Mouse (Mus musculus): ENCODE measurements at regions not wholly inside any gene's neighbourhood (a gene's known extent, or its start where the extent isn't known, plus 50 kb on each side); places are given as distances from the start of the nearest gene placed in this dataset.

- WGBS: 23% methylated on average over 1 of the region's 1 CpGs
- H3K27ac ChIP-seq (replicated peaks; ENCODE audit: low read depth, low read length): no peak overlapping the region
- H3K36me3 ChIP-seq (ENCODE audit: control insufficient read depth, insufficient read depth, low read length): no peaks in the 10 kb centered on the region
- TF ChIP-seq POLR2A (IDR thresholded peaks at IDR 0.05; ENCODE audit: borderline replicate concordance, extremely low read depth, insufficient read depth, insufficient read length): no peak
- ATAC-seq (ENCODE audit: low FRiP score, low read depth) (no peak), DNase-seq (ENCODE audit: low spot score) (no peak)
- H3K27me3 ChIP-seq (ENCODE audit: control insufficient read depth, insufficient read depth, low read length): no peaks in the 10 kb centered on the region
- H3K9me3 ChIP-seq (ENCODE audit: control insufficient read depth, low read length): no peaks in the 10 kb centered on the region
- H3K4me1 ChIP-seq (ENCODE audit: control insufficient read depth, insufficient read depth, low read length): peaks cover 4% of the 10 kb centered on the region; the same call in 1 of the 2 replicates
- no peak overlapping the region for H3K4me3 ChIP-seq (replicated peaks; ENCODE audit: low read length)
- H3K4me2 ChIP-seq (replicated peaks; ENCODE audit: low read depth, low read length, severe bottlenecking): no peak overlapping the region
- H3K9ac ChIP-seq (ENCODE audit: low read depth, low read length, severe bottlenecking): no peak overlapping the region
Measured at GRCm38 (mm10) chr10:21469961-21470360, 92.9 kb downstream of the Aldh8a1 start.

- Histone ChIP-seq H3K27ac (replicated peaks; ENCODE audit: low read depth, low read length) (no peak overlapping the region), H3K36me3 (ENCODE audit: control insufficient read depth, insufficient read depth, low read length) (no peaks in the 10 kb centered on the region), H3K4me2 (replicated peaks; ENCODE audit: low read depth, low read length, severe bottlenecking) (peak overlapping the region; percentile 19; the same call in 1 of the 2 replicates), H3K27me3 (ENCODE audit: control insufficient read depth, insufficient read depth, low read length) (no peaks in the 10 kb centered on the region), H3K4me3 (replicated peaks; ENCODE audit: low read length) (no peak overlapping the region), H3K9me3 (ENCODE audit: control insufficient read depth, low read length) (no peaks in the 10 kb centered on the region), H3K4me1 (ENCODE audit: control insufficient read depth, insufficient read depth, low read length) (peaks cover 4% of the 10 kb centered on the region; the same call in 1 of the 2 replicates), H3K9ac (ENCODE audit: low read depth, low read length, severe bottlenecking) (no peak overlapping the region)
- ATAC-seq (ENCODE audit: low FRiP score, low read depth) (no peak), DNase-seq (ENCODE audit: low spot score) (no peak)
- TF ChIP-seq POLR2A (IDR thresholded peaks at IDR 0.05; ENCODE audit: borderline replicate concordance, extremely low read depth, insufficient read depth, insufficient read length): no peak
- WGBS: 56% methylated on average over 20 of the region's 20 CpGs
Measured at GRCm38 (mm10) chr10:21470589-21470988, 93.5 kb downstream of the Aldh8a1 start.

GRCm38 (mm10) chr10:21474242-21474641 is 97.2 kb downstream of the Aldh8a1 start:
- no peak overlapping the region for H3K27ac ChIP-seq (replicated peaks; ENCODE audit: low read depth, low read length)
- peak; percentile 54 for DNase-seq (ENCODE audit: low spot score)
- H3K9me3 ChIP-seq (ENCODE audit: control insufficient read depth, low read length): no peaks in the 10 kb centered on the region
- WGBS: 38% methylated on average over 7 of the region's 7 CpGs
- H3K9ac ChIP-seq (ENCODE audit: low read depth, low read length, severe bottlenecking): no peak overlapping the region
- peak; percentile 63; the same call in 1 of the 2 replicates for ATAC-seq (ENCODE audit: low FRiP score, low read depth)
- no peaks in the 10 kb centered on the region for H3K4me1 ChIP-seq (ENCODE audit: control insufficient read depth, insufficient read depth, low read length)
- no peak overlapping the region for H3K4me3 ChIP-seq (replicated peaks; ENCODE audit: low read length)
- no peak overlapping the region for H3K4me2 ChIP-seq (replicated peaks; ENCODE audit: low read depth, low read length, severe bottlenecking)
- H3K27me3 ChIP-seq (ENCODE audit: control insufficient read depth, insufficient read depth, low read length): no peaks in the 10 kb centered on the region
- TF ChIP-seq POLR2A (IDR thresholded peaks at IDR 0.05; ENCODE audit: borderline replicate concordance, extremely low read depth, insufficient read depth, insufficient read length): no peak
- H3K36me3 ChIP-seq (ENCODE audit: control insufficient read depth, insufficient read depth, low read length): no peaks in the 10 kb centered on the region

- Histone ChIP-seq H3K27ac (replicated peaks; ENCODE audit: low read depth, low read length) (no peak overlapping the region), H3K4me3 (replicated peaks; ENCODE audit: low read length) (no peak overlapping the region), H3K27me3 (ENCODE audit: control insufficient read depth, insufficient read depth, low read length) (no peaks in the 10 kb centered on the region), H3K36me3 (ENCODE audit: control insufficient read depth, insufficient read depth, low read length) (no peaks in the 10 kb centered on the region), H3K4me1 (ENCODE audit: control insufficient read depth, insufficient read depth, low read length) (no peaks in the 10 kb centered on the region), H3K4me2 (replicated peaks; ENCODE audit: low read depth, low read length, severe bottlenecking) (no peak overlapping the region), H3K9ac (ENCODE audit: low read depth, low read length, severe bottlenecking) (no peak overlapping the region), H3K9me3 (ENCODE audit: control insufficient read depth, low read length) (no peaks in the 10 kb centered on the region)
- ATAC-seq (ENCODE audit: low FRiP score, low read depth): no peak
- WGBS: 87% methylated on average over 3 of the region's 3 CpGs
- no peak for TF ChIP-seq POLR2A (IDR thresholded peaks at IDR 0.05; ENCODE audit: borderline replicate concordance, extremely low read depth, insufficient read depth, insufficient read length)
- no peak for DNase-seq (ENCODE audit: low spot score)
Measured at GRCm38 (mm10) chr10:21478004-21478403, 100.9 kb downstream of the Aldh8a1 start.

GRCm38 (mm10) chr10:21479403-21479802 is 102.3 kb downstream of the Aldh8a1 start:
- no peak for TF ChIP-seq POLR2A (IDR thresholded peaks at IDR 0.05; ENCODE audit: borderline replicate concordance, extremely low read depth, insufficient read depth, insufficient read length)
- 73% methylated on average over 3 of the region's 3 CpGs for WGBS
- Histone ChIP-seq H3K27ac (replicated peaks; ENCODE audit: low read depth, low read length) (no peak overlapping the region), H3K4me2 (replicated peaks; ENCODE audit: low read depth, low read length, severe bottlenecking) (no peak overlapping the region), H3K27me3 (ENCODE audit: control insufficient read depth, insufficient read depth, low read length) (no peaks in the 10 kb centered on the region), H3K4me1 (ENCODE audit: control insufficient read depth, insufficient read depth, low read length) (no peaks in the 10 kb centered on the region), H3K9me3 (ENCODE audit: control insufficient read depth, low read length) (no peaks in the 10 kb centered on the region), H3K9ac (ENCODE audit: low read depth, low read length, severe bottlenecking) (no peak overlapping the region), H3K36me3 (ENCODE audit: control insufficient read depth, insufficient read depth, low read length) (no peaks in the 10 kb centered on the region), H3K4me3 (replicated peaks; ENCODE audit: low read length) (no peak overlapping the region)
- DNase-seq (ENCODE audit: low spot score): no peak
- no peak for ATAC-seq (ENCODE audit: low FRiP score, low read depth)

GRCm38 (mm10) chr10:21481255-21481654 is 104.2 kb downstream of the Aldh8a1 start:
- Histone ChIP-seq H3K9me3 (ENCODE audit: control insufficient read depth, low read length) (no peaks in the 10 kb centered on the region), H3K27me3 (ENCODE audit: control insufficient read depth, insufficient read depth, low read length) (no peaks in the 10 kb centered on the region), H3K36me3 (ENCODE audit: control insufficient read depth, insufficient read depth, low read length) (no peaks in the 10 kb centered on the region), H3K9ac (ENCODE audit: low read depth, low read length, severe bottlenecking) (no peak overlapping the region), H3K4me2 (replicated peaks; ENCODE audit: low read depth, low read length, severe bottlenecking) (no peak overlapping the region), H3K27ac (replicated peaks; ENCODE audit: low read depth, low read length) (no peak overlapping the region), H3K4me1 (ENCODE audit: control insufficient read depth, insufficient read depth, low read length) (no peaks in the 10 kb centered on the region; the same call in 1 of the 2 replicates), H3K4me3 (replicated peaks; ENCODE audit: low read length) (no peak overlapping the region)
- WGBS: 84% methylated on average over 3 of the region's 3 CpGs
- TF ChIP-seq POLR2A (IDR thresholded peaks at IDR 0.05; ENCODE audit: borderline replicate concordance, extremely low read depth, insufficient read depth, insufficient read length): no peak
- DNase-seq (ENCODE audit: low spot score) (no peak), ATAC-seq (ENCODE audit: low FRiP score, low read depth) (no peak)

All from limb, embryonic 14.5 days (tissue).